Mouse (Mus musculus): ENCODE measurements around the gene Gnat3.
"Not testable (repeated sequence)": the region's sequence is repeated elsewhere in the genome, so short reads cannot be mapped to it uniquely, and the experiment has no call there.

Gnat3 gene

DNA sequence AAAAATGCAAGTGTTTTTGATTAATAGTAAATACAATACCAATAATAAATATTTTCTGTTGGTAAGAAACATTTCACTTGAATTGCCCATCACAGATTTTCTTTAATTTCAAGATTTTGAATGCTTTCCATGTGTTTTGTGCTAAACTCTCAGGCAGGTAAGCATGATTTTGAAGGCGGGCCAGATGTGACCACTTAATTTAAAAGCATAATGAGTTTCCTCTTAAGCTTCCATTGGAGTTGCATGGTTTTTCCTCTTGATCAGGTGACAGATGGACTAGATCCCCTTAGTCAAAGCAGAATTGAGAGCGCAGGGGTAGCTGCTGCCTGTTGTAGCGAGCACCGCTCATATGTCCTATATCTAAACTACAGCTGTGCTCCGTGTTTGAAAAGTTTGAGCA, at the start of gene Gnat3:
Gnat3 (plus strand) TSS at position 301 of the 400 bp plus-strand sequence.
- no peak for DNase-seq (ENCODE audit: low read depth, low spot score)

DNA sequence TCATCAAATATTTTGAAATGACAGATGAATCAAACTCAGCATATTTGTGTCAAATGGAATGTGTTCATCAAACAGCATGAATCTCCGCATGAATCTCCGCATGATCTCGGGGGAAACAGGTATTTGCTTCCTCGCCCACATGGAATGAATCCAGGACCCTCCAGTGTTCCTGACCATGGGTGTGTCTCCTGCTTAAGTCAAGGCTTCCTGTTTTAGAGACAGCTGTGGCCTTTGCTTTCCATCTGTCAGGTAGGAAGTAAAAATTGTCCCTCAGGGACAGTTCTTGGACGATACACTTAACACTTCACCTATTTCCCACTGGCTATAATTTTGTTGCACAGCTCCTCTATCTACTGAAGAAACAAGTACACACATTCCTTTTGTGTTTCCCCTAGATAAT, 43.4 kb upstream of the Gnat3 start:
- DNase-seq (ENCODE audit: low read depth, low spot score): no peak

DNA sequence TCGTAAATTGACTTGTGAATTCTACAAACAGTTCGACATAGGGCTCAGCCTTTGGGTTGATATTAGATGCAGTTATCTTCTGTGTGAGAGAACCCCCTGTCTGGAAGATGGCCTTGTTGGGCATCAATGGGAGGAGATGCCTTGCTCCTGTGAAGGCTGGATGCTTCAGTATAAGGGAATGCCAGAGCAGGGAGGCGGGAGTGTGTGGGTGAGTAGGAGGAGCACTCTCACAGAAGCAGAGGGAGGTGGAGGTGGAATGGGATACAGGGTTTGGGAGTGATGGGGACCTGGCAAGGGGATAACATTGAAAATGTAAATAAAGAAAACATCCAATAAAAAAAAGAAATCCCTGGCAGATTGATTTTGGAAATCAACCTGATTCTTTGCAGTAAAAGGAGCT, 38.7 kb upstream of the Gnat3 start:
- no peak for DNase-seq (ENCODE audit: low read depth, low spot score)

DNA sequence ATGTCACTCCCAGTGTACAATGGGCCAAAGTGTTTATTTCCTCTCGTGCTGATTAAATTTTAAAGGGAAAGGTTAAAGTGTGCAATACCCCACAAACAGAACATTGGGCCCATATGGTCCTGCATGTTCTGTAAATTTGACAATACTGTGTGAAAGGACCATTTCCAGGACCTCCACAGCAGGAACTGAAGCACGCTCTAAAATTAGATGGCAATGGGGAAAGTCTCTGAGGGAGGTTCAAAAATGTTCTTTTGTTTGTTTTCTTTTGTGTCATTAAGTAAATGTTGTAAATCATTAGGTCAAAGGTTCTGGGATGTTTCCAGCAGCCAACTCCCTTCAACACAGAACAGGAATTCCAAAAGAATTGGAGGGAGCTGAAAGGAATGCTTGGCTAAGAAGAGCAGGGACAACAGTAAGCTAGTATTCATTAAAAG, 38.2 kb upstream of the Gnat3 start:
- no peak for DNase-seq (ENCODE audit: low read depth, low spot score)

DNA sequence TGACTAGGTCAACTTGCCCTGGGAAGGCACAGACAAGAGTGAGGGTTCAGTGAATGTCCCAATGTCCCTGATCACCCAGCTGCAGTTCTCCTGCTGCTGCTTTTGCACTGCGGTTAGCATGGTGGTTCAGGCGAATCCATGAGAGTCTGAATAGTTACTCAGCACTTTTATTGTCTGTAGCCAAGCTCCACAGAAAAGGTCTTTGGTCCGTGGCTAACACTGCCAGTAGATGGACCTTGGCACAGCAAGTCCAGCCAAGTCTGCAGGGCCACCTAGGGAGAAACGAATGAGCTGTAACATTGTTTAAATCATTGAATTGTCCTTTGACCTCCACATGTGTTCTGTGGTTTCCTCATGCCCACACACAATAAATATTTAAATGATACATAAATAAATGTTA, 33.9 kb upstream of the Gnat3 start:
- no peak for DNase-seq (ENCODE audit: low read depth, low spot score)

DNA sequence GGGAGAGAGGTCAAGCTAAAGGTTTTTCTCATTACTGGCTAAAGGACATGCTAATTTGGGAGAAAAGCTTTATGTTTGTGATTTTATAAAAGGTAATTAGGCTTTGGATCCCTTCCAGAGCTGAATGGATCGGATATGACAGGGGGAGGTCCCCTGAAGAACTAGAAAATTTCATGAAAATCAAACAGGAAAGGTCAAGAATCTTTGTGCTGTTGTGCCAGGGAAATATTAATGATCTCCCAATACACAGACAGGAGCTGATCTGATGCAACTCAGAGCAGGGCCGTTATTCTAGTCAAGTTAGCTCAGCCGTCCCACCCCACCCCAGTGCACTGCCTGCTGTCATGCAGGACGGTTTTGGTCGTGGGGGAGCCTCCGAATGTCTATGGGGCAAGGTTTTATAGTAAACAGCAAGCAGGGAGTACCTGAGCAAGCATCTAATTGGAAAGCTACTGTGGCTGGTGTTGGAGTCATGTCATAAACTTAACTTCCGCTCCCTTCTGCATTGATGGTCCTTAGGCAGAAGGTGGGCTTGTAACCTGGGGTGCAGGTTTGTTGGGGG, 33.3 kb upstream of the Gnat3 start:
- no peak for DNase-seq (ENCODE audit: low read depth, low spot score)

DNA sequence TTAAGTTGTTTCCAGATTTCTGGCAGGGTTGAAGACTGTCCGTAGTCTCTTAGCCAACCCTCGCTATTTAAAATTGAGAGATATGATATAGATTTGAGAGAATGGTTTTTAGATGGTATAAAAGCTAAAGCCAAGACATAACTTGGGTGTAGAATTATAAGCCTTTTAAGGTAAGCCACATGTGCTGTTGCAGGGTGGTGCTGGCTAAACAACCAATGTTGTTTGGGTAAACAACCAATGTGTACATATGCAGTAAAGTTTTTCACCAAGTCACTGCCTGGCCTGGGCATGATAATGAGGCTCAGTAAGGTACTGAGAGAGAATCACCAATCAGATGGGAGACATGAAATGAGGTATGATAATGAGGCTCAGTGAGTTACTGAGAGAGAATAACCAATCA, 30.8 kb upstream of the Gnat3 start:
- DNase-seq (ENCODE audit: low read depth, low spot score): not testable (repeated sequence)

DNA sequence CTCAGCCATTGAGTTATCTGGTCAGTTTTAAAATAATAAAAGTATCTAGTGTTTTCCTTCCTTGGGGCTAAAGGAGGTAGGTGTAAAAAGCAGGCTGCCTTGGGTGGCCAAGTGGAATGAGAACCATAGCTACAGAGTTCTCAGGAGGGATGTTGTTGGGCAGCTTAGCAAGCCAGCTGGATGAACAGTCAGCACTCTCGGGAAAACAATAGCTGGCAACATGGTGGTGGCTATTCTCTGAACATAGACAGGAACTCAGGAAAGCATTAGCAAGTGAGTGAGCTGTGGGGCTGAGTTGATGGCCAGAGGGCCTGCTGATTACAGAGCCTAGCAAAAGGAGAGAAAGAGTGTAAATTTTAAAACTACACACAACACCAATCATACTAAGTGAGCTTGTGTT, 27.8 kb upstream of the Gnat3 start:
- no peak for DNase-seq (ENCODE audit: low read depth, low spot score)

DNA sequence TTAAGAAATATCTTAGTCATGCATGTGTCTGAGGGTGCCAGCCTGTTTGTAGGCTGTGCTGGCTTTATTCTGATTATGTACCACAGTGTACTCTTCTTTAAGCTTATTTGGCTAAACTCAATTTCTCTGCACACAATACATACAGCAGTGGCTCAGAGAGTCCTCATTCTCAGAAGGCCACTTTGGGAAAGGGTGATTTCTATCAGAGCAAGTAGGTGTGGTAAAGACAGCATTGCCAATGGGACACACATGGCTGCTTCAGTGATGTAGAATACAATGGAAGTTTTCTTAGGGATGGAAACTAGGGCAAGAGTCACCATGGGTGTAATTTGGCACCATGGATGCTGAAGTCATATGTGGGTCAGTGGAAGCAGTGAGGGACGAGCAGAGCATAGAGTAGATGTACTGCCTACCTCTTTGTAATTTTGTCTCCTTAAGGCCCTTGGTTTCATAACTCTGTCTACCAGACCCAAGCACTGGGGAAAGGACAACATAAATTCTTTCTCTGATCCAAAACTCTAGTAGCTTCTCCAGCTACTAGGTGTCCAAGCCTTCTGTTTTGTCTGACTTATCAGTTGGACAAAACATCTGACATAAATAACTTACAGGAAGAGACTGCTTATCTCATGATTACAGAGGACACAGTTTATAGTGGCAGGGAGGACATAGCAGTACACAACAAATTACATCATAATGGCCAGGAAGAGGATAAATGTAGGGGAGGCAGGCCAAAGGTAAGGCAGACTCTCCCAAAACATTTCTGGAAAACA, 24.0 kb upstream of the Gnat3 start:
- DNase-seq (ENCODE audit: low read depth, low spot score): no peak

DNA sequence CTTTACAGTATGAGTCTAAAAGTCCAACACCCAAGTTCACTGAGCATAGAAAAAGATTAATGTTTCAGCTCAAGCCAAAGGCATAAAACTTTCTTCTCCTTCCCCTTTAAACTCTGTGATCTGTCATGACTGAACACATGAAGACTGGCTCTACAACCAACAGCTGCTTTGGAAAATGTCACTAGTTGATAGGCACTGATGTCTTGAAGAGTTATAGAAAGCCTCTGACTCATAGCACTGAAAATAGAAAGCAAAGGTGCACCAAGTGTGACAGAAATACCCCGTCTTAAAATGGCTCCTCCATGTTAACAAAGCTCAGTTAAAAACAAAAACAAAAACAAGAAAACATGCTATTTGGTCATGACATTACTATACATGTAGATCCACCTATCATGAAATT, 5.9 kb upstream of the Gnat3 start:
- DNase-seq (ENCODE audit: low read depth, low spot score): no peak

DNA sequence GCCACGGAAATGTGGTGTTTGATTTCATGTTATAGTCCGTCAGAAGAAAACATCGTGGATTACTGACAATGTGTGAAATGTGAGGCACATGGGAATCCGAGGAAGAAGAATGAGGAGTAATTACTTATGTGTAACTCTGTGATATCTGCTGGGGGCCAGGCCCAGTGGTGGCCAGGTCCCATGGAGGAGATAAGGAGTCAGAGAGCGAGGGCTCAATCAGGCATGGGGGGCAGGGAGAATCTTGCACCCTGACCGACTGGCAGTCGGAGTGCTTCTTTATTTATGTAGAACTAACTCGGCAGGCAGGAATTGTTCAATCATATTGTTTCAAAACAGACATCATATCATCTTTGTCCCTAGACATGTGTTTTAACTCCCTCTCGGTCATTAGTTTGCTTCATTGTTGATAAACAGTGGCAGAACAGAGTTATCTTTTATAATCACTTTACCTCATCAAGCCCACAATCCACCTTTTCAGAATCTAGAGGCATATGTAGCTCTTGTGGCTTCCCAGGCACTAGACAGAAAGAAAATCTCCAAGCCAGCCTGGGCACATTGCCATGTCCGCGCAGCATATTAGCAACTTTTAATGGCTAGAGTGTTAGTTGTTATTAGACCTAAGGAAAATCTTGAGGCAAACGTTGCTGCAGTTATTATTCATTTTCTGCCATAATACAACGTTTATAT, 7.5 kb downstream of the Gnat3 start:
- DNase-seq (ENCODE audit: low read depth, low spot score): peak; percentile 1

DNA sequence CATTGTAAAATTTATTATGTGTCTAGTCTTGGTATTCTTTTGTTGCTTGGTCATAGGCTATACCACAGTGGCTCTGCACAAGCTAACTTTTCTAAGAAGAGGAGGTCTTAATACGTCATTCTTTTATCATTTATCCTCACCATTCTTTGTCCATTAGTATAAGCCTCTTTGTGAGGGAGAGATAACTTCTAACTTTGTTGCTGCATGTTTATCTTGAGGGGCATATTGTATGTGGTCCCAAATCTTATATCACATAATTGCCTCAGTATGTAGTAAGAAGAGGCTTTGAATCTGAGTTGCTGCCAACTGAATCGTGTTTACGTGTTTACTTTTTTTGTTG, 8.0 kb downstream of the Gnat3 start:
- DNase-seq (ENCODE audit: low read depth, low spot score): no peak

DNA sequence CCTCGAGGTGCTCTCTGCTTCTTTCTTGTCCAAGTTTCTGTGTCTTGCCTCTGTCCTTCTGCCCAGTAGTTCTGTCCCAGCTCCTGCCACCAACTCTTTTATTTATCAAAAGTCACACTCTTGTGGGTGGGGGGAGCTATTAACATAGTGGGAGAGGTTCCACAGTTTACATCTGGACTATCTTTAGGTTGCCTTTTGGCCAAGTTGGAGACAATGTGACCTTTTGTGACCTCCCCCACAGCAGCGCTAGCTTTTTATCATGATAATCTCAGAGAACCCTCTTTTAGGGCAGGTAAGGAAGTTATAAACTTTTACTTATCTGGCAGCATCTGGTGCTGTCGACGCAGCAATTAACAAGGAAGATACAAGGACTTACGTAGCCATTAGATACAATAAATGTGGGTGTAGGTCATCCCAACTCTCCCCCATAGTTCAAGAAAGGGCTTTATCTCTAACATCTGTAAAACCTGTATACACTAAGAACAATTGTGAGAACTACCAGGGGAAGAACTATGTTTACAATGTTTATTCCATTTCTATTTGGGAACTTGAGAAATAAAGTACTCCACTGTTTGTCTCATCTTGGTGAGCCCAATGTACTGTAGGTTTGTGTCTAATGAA, 18.3 kb downstream of the Gnat3 start:
- DNase-seq (ENCODE audit: low read depth, low spot score): no peak

DNA sequence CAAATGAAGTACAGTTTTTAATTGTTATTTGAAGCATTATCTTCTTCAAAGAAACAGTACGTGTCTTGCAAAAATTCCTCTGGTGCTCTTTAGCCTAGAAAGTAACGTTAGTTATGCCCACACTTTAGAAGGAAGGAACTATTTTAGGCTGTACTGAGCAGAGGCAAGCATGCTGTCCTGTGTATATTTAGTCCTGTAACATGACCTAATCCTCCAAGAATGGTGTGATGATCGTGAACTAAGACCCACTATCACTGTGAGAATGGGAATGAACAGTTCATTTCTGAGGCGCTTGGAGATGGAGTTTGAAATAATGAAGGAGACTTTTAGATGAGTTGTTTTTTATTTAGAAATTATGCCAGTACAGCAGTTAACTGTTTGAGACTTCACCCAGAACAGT, 20.4 kb downstream of the Gnat3 start:
- no peak for DNase-seq (ENCODE audit: low read depth, low spot score)

DNA sequence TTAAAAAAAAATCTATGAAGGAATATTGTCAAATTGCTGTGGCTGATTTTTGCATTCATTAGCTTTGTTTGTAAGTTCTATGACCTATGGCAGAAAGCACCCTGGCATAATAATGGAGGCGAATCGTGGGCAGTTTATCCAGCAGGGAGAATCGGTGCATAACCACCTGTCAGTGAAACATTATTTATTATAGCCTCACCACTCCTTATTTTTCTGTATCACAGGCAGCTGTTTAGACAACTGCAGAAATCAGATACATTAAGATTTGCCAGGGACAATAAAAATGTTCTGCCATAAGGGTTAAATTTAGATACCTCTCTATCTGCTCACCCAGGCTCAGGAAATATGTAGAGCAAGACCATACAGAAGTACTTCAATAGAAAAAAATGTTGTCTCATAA, 22.2 kb downstream of the Gnat3 start:
- DNase-seq (ENCODE audit: low read depth, low spot score): no peak

DNA sequence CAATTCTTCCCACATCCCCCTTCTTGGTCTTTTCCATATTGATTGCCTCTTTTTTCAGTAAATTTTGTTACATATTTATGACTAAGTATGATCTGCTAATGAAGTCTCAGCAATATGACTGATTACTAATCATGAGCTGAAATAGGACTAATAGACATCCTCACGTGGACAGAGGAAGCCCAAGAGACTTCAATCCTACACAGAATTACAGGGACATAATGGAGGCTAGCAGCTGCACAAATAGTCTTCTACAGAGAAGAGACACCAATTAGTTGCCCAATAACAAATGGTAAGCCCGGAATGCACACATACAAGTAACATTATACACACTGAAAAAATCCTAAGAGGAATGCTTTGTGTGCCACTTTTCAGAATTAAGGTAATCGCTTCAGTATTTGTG, 24.3 kb downstream of the Gnat3 start:
- no peak for DNase-seq (ENCODE audit: low read depth, low spot score)

DNA sequence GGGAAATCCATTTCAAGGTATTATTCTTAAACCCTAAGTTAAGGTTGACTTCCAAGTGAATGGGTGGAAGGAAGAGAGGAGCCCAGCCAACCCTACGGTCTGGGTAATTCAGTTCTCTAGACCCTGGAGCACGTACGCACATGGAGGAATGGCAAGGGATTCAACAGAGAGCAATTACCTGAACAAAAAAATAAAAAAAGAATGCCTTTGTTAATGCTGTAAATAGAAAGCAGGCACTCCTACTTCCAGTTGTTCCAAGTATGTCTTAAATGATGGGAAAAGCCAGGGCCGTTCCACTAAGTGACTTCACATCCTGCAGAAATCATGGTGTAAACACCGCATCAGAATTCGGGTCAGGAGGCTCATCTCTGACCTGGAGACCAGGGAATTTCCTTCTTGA, 28.3 kb downstream of the Gnat3 start:
- DNase-seq (ENCODE audit: low read depth, low spot score): no peak

DNA sequence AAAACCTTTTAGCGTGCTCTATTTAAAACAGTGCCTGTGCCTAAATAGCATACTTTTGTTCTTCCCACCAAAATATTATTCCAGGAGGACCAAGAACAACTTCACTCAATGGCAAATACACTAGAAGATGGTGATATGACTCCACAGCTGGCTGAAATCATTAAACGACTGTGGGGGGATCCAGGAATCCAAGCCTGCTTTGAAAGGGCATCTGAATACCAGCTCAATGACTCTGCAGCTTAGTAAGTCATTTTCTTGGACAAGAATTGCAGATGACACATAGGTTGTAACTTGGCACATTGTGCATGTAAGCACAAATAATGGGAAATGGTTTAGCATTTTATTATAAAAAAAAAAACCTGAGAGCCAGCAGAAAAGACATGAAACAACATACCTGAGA, 37.2 kb downstream of the Gnat3 start:
- DNase-seq (ENCODE audit: low read depth, low spot score): no peak

DNA sequence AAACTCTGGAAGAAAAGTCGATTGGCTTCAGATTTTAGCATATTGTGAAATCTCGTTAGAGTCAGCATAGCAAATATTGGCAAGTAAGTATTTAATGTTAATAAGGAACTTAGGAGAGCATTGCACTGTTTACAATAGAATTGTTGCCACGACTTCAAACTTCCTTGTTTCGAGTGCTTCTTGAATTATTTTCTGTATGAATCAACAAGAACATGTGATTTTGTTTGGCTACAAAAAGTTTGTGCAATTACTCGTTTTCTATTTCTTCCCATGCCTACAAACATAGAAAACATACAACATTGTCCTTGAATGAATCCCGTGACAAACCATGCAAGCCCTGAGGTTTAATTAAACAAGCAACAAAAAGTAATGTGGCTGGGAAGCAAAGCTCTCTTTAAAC, 37.8 kb downstream of the Gnat3 start:
- no peak for DNase-seq (ENCODE audit: low read depth, low spot score)

DNA sequence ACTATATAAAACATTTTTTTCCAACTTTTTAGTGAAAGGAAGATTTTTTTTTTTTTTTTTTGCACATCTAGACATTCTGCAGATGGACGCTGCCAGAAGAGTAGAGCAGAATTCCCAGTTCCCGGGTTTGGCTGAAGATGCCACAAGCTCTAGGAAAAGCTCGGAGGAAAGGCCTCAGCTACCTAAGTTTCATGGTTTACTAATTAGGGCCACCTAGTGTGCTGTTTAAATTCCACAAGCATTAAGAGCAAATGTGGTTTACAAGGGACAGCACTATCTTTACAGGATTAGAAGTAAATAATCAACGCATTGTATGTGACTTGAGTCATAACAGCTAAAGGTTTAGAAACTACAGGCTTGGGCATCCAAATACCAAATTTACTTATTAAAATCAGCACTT, 39.3 kb downstream of the Gnat3 start:
- no peak for DNase-seq (ENCODE audit: low read depth, low spot score)

DNA sequence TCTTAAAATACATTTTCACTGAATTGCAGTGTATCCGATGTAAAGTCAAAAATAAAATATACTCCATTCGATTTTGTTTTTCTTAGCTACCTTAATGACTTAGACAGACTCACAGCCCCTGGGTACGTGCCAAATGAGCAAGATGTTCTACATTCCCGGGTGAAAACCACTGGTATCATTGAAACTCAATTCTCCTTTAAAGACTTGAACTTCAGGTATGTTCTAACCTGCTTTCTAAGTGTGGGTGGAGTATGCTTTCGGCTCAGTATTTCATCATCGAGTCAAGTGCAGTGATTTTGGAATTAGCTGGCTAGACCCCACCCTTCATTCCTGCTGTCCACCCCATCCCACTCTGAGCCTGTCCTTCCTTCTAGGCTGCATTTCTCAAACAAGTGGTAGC, 41.3 kb downstream of the Gnat3 start:
- no peak for DNase-seq (ENCODE audit: low read depth, low spot score)

DNA sequence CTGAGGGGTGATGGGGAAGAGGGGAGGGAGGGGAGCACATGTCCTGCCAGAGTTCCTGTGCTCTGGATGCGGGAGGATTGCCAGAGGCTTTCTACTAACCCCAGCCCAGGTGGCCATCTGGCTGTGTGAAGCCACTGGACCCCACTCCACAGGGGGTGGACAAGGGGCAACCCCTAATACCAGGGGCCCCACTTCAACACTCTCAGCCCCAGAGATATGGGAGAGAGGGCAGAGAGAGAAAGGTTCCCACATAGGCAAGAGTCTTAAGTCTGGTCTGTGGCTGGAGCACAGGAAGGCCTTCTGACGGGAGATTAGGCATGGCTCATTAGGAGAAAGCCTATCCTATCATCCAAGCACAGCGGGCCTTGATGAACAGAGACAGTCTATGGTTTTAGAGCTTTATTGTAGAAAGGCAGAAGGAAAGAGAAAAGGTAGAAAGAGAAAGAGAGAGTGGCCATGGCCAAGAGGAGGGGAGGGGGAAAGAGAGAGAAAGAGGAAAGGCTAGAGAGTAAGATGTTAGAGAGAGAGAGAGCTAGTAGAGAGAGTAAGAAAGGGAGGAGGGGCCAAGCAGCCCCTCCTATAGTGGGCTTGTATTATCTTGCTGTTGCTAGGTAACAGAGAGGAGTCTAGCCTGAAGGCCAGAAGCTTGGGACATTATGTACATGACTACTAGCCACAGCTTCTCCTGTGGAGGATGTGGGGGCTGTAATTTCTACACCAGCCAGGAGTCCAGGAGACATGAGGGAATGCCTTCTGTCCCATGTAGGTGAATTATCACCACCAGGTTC, 42.7 kb downstream of the Gnat3 start:
- DNase-seq (ENCODE audit: low read depth, low spot score): no peak
